Mouse (Mus musculus): Measurements from ENCODE around the gene Slc13a3.

Gene Slc13a3

DNA sequence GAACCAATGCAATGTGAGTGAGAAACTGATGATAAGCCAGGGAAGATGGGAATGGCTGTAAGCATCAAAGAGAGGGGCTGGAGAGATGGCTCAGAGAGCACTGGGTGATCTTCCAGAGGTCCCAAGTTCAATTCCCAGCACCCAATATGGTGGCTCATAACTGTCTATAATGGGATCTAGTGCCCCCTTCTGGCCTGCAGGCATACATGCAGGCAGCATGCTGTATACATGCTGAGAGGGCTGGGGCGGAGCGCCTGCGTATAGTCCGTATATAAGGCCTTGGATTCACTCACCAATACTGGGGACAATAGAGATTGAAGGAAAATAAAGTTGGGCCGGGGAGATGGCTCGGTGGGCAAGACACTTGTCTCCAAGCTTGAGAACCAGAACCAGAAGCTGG, 109.7 kb downstream of the Slc13a3 start:
- DNase-seq, result no peak

DNA sequence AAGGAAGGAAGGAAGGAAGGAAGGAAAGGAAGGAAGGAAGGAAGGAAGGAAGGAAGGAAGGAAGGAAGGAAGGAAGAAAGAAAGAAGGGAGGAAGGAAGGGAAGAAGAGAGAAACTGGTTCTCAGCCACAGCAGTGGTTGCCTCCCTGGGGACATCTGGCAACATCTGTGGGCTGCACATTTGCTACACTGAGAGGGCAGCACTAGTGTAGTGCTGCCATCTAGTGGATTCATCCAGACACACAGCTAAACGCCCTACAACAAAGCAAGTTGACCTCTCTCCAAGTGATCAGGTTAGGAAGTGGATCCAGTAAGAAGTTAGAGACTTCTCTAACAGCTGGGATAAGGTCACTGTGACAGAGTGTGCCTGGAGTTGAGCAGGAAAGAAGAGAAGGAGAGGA, 112.2 kb downstream of the Slc13a3 start:
- DNase-seq, result peak; percentile 91

Data from embryo, embryonic 11 days (tissue).